Mouse (Mus musculus): ENCODE data around the gene Magi1. TPM values are rescaled to one million over a fixed set of nuclear protein-coding genes. Genes with fewer than 3 reads are reported as not detected.

The Magi1 gene
- polyA plus RNA-seq, 1 experiment from 2014 or later: 10.9 TPM

- 90% methylated on average over 2 of the region's 2 CpGs for WGBS
- Histone ChIP-seq H3K9ac (ENCODE audit: low read depth, low read length) (no peak overlapping the region), H3K36me3 (ENCODE audit: control insufficient read depth, insufficient read depth, low read length) (no peaks in the 10 kb centered on the region), H3K4me2 (replicated peaks; ENCODE audit: low read depth, low read length) (no peak overlapping the region), H3K4me1 (ENCODE audit: control insufficient read depth, insufficient read depth, low read length) (peaks cover 9% of the 10 kb centered on the region; the same call in 1 of the 2 replicates), H3K27ac (ENCODE audit: low read depth, low read length) (no peak overlapping the region), H3K4me3 (ENCODE audit: low read length) (no peak overlapping the region), H3K9me3 (ENCODE audit: control insufficient read depth, low read length) (0 out of 2 replicates have a peak, but pooled peaks cover 3% of the 10 kb centered on the region), H3K27me3 (ENCODE audit: control insufficient read depth, insufficient read depth, low read length) (no peaks in the 10 kb centered on the region)
- no peak for ATAC-seq (ENCODE audit: low FRiP score, low TSS enrichment)
These were observed 2.8 kb upstream of the Magi1 start for GRCm38 (mm10) chr6:94286555-94286954.

- under 1% methylated on average over 44 of the region's 44 CpGs for WGBS
- Histone ChIP-seq H3K27ac (ENCODE audit: low read depth, low read length) (peak overlapping the region; percentile 99), H3K4me3 (ENCODE audit: low read length) (peak overlapping the region; percentile 88), H3K4me2 (replicated peaks; ENCODE audit: low read depth, low read length) (peak overlapping the region; percentile 92), H3K36me3 (ENCODE audit: control insufficient read depth, insufficient read depth, low read length) (no peaks in the 10 kb centered on the region), H3K9me3 (ENCODE audit: control insufficient read depth, low read length) (0 out of 2 replicates have a peak, but pooled peaks cover 3% of the 10 kb centered on the region), H3K4me1 (ENCODE audit: control insufficient read depth, insufficient read depth, low read length) (peaks cover 16% of the 10 kb centered on the region), H3K27me3 (ENCODE audit: control insufficient read depth, insufficient read depth, low read length) (no peaks in the 10 kb centered on the region), H3K9ac (ENCODE audit: low read depth, low read length) (peak overlapping the region; percentile 88)
- peak; percentile 65 for ATAC-seq (ENCODE audit: low FRiP score, low TSS enrichment)
These were observed 540 bp upstream of the Magi1 start for GRCm38 (mm10) chr6:94284089-94284825.

- Histone ChIP-seq H3K27ac (ENCODE audit: low read depth, low read length) (peak overlapping the region; percentile 99), H3K36me3 (ENCODE audit: control insufficient read depth, insufficient read depth, low read length) (no peaks in the 10 kb centered on the region), H3K9me3 (ENCODE audit: control insufficient read depth, low read length) (no peaks in the 10 kb centered on the region), H3K4me1 (ENCODE audit: control insufficient read depth, insufficient read depth, low read length) (peaks cover 16% of the 10 kb centered on the region), H3K4me3 (ENCODE audit: low read length) (peak overlapping the region; percentile 88), H3K27me3 (ENCODE audit: control insufficient read depth, insufficient read depth, low read length) (no peaks in the 10 kb centered on the region), H3K4me2 (replicated peaks; ENCODE audit: low read depth, low read length) (peak overlapping the region; percentile 92), H3K9ac (ENCODE audit: low read depth, low read length) (peak overlapping the region; percentile 88)
- peak; percentile 7; the same call in 1 of the 2 replicates for ATAC-seq (ENCODE audit: low FRiP score, low TSS enrichment)
- WGBS: under 1% methylated on average over 55 of the region's 55 CpGs
These were observed 1.1 kb downstream of the Magi1 start for GRCm38 (mm10) chr6:94282301-94283241.

GRCm38 (mm10) chr6:94281606-94282280, 2.0 kb downstream of the Magi1 start:
- Histone ChIP-seq H3K9me3 (ENCODE audit: control insufficient read depth, low read length) (no peaks in the 10 kb centered on the region), H3K4me2 (replicated peaks; ENCODE audit: low read depth, low read length) (peak overlapping the region; percentile 92), H3K9ac (ENCODE audit: low read depth, low read length) (peak overlapping the region; percentile 88), H3K27me3 (ENCODE audit: control insufficient read depth, insufficient read depth, low read length) (no peaks in the 10 kb centered on the region), H3K36me3 (ENCODE audit: control insufficient read depth, insufficient read depth, low read length) (no peaks in the 10 kb centered on the region), H3K4me3 (ENCODE audit: low read length) (peak overlapping the region; percentile 88), H3K4me1 (ENCODE audit: control insufficient read depth, insufficient read depth, low read length) (peaks cover 16% of the 10 kb centered on the region), H3K27ac (ENCODE audit: low read depth, low read length) (no peak overlapping the region)
- no peak for ATAC-seq (ENCODE audit: low FRiP score, low TSS enrichment)
- WGBS: 7% methylated on average over 17 of the region's 17 CpGs

- Histone ChIP-seq H3K27ac (ENCODE audit: low read depth, low read length) (no peak overlapping the region), H3K27me3 (ENCODE audit: control insufficient read depth, insufficient read depth, low read length) (no peaks in the 10 kb centered on the region), H3K36me3 (ENCODE audit: control insufficient read depth, insufficient read depth, low read length) (no peaks in the 10 kb centered on the region), H3K4me3 (ENCODE audit: low read length) (no peak overlapping the region), H3K9me3 (ENCODE audit: control insufficient read depth, low read length) (no peaks in the 10 kb centered on the region), H3K4me1 (ENCODE audit: control insufficient read depth, insufficient read depth, low read length) (no peaks in the 10 kb centered on the region), H3K9ac (ENCODE audit: low read depth, low read length) (no peak overlapping the region), H3K4me2 (replicated peaks; ENCODE audit: low read depth, low read length) (no peak overlapping the region)
- 97% methylated on average over 3 of the region's 3 CpGs for WGBS
- no peak for ATAC-seq (ENCODE audit: low FRiP score, low TSS enrichment)
These were observed 9.8 kb downstream of the Magi1 start for GRCm38 (mm10) chr6:94273941-94274340.

GRCm38 (mm10) chr6:94270001-94270400, 13.7 kb downstream of the Magi1 start:
- no peaks in the 10 kb centered on the region for H3K36me3 ChIP-seq (ENCODE audit: control insufficient read depth, insufficient read depth, low read length)
- H3K4me2 ChIP-seq (replicated peaks; ENCODE audit: low read depth, low read length): no peak overlapping the region
- H3K27me3 ChIP-seq (ENCODE audit: control insufficient read depth, insufficient read depth, low read length): no peaks in the 10 kb centered on the region
- WGBS: 87% methylated on average over 5 of the region's 5 CpGs
- no peaks in the 10 kb centered on the region for H3K4me1 ChIP-seq (ENCODE audit: control insufficient read depth, insufficient read depth, low read length)
- H3K9me3 ChIP-seq (ENCODE audit: control insufficient read depth, low read length): no peaks in the 10 kb centered on the region
- no peak overlapping the region for H3K9ac ChIP-seq (ENCODE audit: low read depth, low read length)
- ATAC-seq (ENCODE audit: low FRiP score, low TSS enrichment): no peak
- H3K4me3 ChIP-seq (ENCODE audit: low read length): no peak overlapping the region
- no peak overlapping the region for H3K27ac ChIP-seq (ENCODE audit: low read depth, low read length)

- no peak overlapping the region for H3K9ac ChIP-seq (ENCODE audit: low read depth, low read length)
- H3K4me2 ChIP-seq (replicated peaks; ENCODE audit: low read depth, low read length): no peak overlapping the region
- WGBS: 69% methylated on average over 4 of the region's 4 CpGs
- no peak overlapping the region for H3K4me3 ChIP-seq (ENCODE audit: low read length)
- H3K27ac ChIP-seq (ENCODE audit: low read depth, low read length): no peak overlapping the region
- no peak for ATAC-seq (ENCODE audit: low FRiP score, low TSS enrichment)
- H3K27me3 ChIP-seq (ENCODE audit: control insufficient read depth, insufficient read depth, low read length): no peaks in the 10 kb centered on the region
- no peaks in the 10 kb centered on the region for H3K4me1 ChIP-seq (ENCODE audit: control insufficient read depth, insufficient read depth, low read length)
- no peaks in the 10 kb centered on the region for H3K36me3 ChIP-seq (ENCODE audit: control insufficient read depth, insufficient read depth, low read length)
- H3K9me3 ChIP-seq (ENCODE audit: control insufficient read depth, low read length): no peaks in the 10 kb centered on the region
These were observed 14.5 kb downstream of the Magi1 start for GRCm38 (mm10) chr6:94269174-94269573.

- no peak overlapping the region for H3K9ac ChIP-seq (ENCODE audit: low read depth, low read length)
- WGBS: 62% methylated on average over 3 of the region's 3 CpGs
- H3K27ac ChIP-seq (ENCODE audit: low read depth, low read length): no peak overlapping the region
- no peak overlapping the region for H3K4me2 ChIP-seq (replicated peaks; ENCODE audit: low read depth, low read length)
- no peak overlapping the region for H3K4me3 ChIP-seq (ENCODE audit: low read length)
- no peaks in the 10 kb centered on the region for H3K27me3 ChIP-seq (ENCODE audit: control insufficient read depth, insufficient read depth, low read length)
- no peaks in the 10 kb centered on the region for H3K36me3 ChIP-seq (ENCODE audit: control insufficient read depth, insufficient read depth, low read length)
- no peaks in the 10 kb centered on the region for H3K9me3 ChIP-seq (ENCODE audit: control insufficient read depth, low read length)
- ATAC-seq (ENCODE audit: low FRiP score, low TSS enrichment): no peak
- H3K4me1 ChIP-seq (ENCODE audit: control insufficient read depth, insufficient read depth, low read length): no peaks in the 10 kb centered on the region
These were observed 18.3 kb downstream of the Magi1 start for GRCm38 (mm10) chr6:94265244-94265935.

All from kidney, embryonic 14.5 days (tissue).